16 mouse cellular contexts compared by ENCODE assay signal in genomic region chr14:15322441-15323123, GRCm38 (mm10).
DNase-seq lines count a peak whose midpoint lies in the region; TF ChIP-seq lines count a peak whose summit lies in the region.
"Had no signal": no experiment of that assay in that cellular context is flagged by ENCODE, and none has a peak within 500 bp of the region (broad histone marks: within the 10 kb centered on the region; RNA-seq: fewer than 3 reads in every experiment).

No protein-coding gene starts in this region.

- no peak overlapping the region for H3K4me3 ChIP-seq in embryonic fibroblast, embryonic 13.5 days (ENCODE audit: insufficient read depth, low read length)
- H3K4me3 ChIP-seq: embryonic facial prominence, embryonic 13.5 days; heart, embryonic 13.5 days had no signal

- H3K4me1 ChIP-seq in embryonic fibroblast, embryonic 13.5 days (ENCODE audit: control insufficient read depth, insufficient read depth, low read length), result peaks cover 5% of the 10 kb centered on the region
- H3K4me1 ChIP-seq: embryonic facial prominence, embryonic 13.5 days; heart, embryonic 13.5 days had no signal

- H3K27ac ChIP-seq in embryonic fibroblast, embryonic 13.5 days (ENCODE audit: insufficient read depth, low read length), result peak overlapping the region; percentile 52
- H3K27ac ChIP-seq: embryonic facial prominence, embryonic 13.5 days; heart, embryonic 13.5 days had no signal

- DNase-seq in embryo, embryonic 10 days (ENCODE audit: low spot score), result peak; percentile 8
- no peak for DNase-seq in embryo, embryonic 9.5 days (ENCODE audit: extremely low spot score)
- peak; percentile 8 for DNase-seq in R1 (ENCODE audit: low read depth, low spot score)
- DNase-seq in mesoderm, embryonic 11.5 days (ENCODE audit: low read depth, low spot score), result peak; percentile 58
- DNase-seq in right cerebral cortex, postnatal 4 days, result no peak
- DNase-seq in layer of hippocampus, postnatal 25 days (ENCODE audit: extremely low spot score in 1 of 2, low spot score in 1 of 2), result no peak
- DNase-seq: adrenal gland, postnatal 14 days; B cell, adult 2 months; cerebellum, adult 2 months; cerebellum, postnatal 10 days; gastrocnemius, postnatal 36 days; heart, adult 11 months; heart, postnatal 36 days had no signal

- no peak for TF ChIP-seq POLR2A in embryonic fibroblast, embryonic 13.5 days (IDR thresholded peaks at IDR 0.05; ENCODE audit: low read depth, low read length)

- TF ChIP-seq CTCF in embryonic fibroblast, embryonic 13.5 days (IDR thresholded peaks at IDR 0.05; ENCODE audit: borderline replicate concordance, insufficient read depth, low read length), result no peak

Comparison
In these comparisons a context has a peak if more than half of its experiments do, and no peak if none do; other contexts are left out.
1. DNase-seq: peak in embryo, embryonic 10 days (single experiment), R1 (single experiment) and mesoderm, embryonic 11.5 days (single experiment); none in embryo, embryonic 9.5 days (single experiment), right cerebral cortex, postnatal 4 days (single experiment) and layer of hippocampus, postnatal 25 days (0 of 2).